Mouse (Mus musculus) embryonic facial prominence, embryonic 13.5 days (tissue): ENCODE measurements around the gene Igf1r. TPM values are rescaled to one million over a fixed set of nuclear protein-coding genes. Genes with fewer than 3 reads are reported as not detected.
A peak's percentile ranks its signal among the peaks of the same experiment; 100 is the strongest.

Source experiments
- ATAC-seq: fragments of 200-750 bp; cut with Nextera tagmentation; 2 replicates; pipeline ENCODE4 v1.8.0; 2017; ENCODE audit warnings: low read depth; ENCODE audit not compliant: insufficient number of reproducible peaks, insufficient read depth, low FRiP score, low TSS enrichment
- H3K27ac ChIP-seq: fragments of 300-500 bp; sonication (generic); 2 replicates; pipeline ENCODE4 v1.5.1; 2015; ENCODE audit warnings: moderate library complexity, mild to moderate bottlenecking, inconsistent platforms
- H3K27me3 ChIP-seq: fragments of 300-500 bp; sonication (generic); 2 replicates; pipeline ENCODE4 v1.6.1; 2015; ENCODE audit warnings: mild to moderate bottlenecking, inconsistent platforms
- H3K36me3 ChIP-seq: fragments of 300-500 bp; sonication (generic); 2 replicates; pipeline ENCODE4 v1.6.1; 2015; ENCODE audit warnings: mild to moderate bottlenecking, inconsistent platforms
- H3K4me1 ChIP-seq: fragments of 300-500 bp; sonication (generic); 2 replicates; pipeline ENCODE4 v1.6.1; 2015; ENCODE audit warnings: inconsistent platforms
- H3K4me2 ChIP-seq: fragments of 300-500 bp; sonication (generic); 2 replicates; pipeline ENCODE4 v1.6.1; 2015; ENCODE audit warnings: moderate library complexity, mild to moderate bottlenecking, inconsistent platforms
- H3K4me3 ChIP-seq: fragments of 300-500 bp; sonication (generic); 2 replicates; pipeline ENCODE4 v1.5.1; 2015; ENCODE audit warnings: mild to moderate bottlenecking, inconsistent platforms
- H3K9ac ChIP-seq: fragments of 300-500 bp; sonication (generic); 2 replicates; pipeline ENCODE4 v1.6.1; 2015; ENCODE audit warnings: mild to moderate bottlenecking, inconsistent platforms
- H3K9me3 ChIP-seq: fragments of 300-500 bp; sonication (generic); 2 replicates; pipeline ENCODE4 v1.6.1; 2016; ENCODE audit warnings: inconsistent platforms
- WGBS: fragments of 180-500 bp; shearing (Covaris S2); methylation state at CpG from one replicate; pipeline ENCODE4 v1.1.7; 2015; ENCODE audit warnings: mixed read lengths; 5-methylcytosine and 5-hydroxymethylcytosine counted together
- polyA plus RNA-seq: library from polyadenylated mRNA; unstranded; fragments of >200 nt; fragmentation: Nextera tagmentation; extraction: Ambion mirVana; gene quantifications from 2 replicates; pipeline ENCODE4 v1.2.1, GENCODE M21; 2015

Igf1r gene
- polyA plus RNA-seq, 1 experiment from 2014 or later = 28.7 TPM

- Histone ChIP-seq H3K9me3 (no peaks in the 10 kb centered on the region), H3K4me3 (no peak overlapping the region), H3K9ac (no peak overlapping the region), H3K27ac (no peak overlapping the region; the same call in 1 of the 2 replicates), H3K4me2 (no peak overlapping the region), H3K36me3 (no peaks in the 10 kb centered on the region), H3K27me3 (no peaks in the 10 kb centered on the region), H3K4me1 (peaks cover 58% of the 10 kb centered on the region)
- no peak for ATAC-seq
- WGBS = 41% methylated on average over 20 of the region's 20 CpGs
Measured at GRCm38 (mm10) chr7:68148297-68149048, 195.8 kb downstream of the Igf1r start.

- H3K9ac ChIP-seq = no peak overlapping the region
- 43% methylated on average over 5 of the region's 5 CpGs for WGBS
- no peak for ATAC-seq
- H3K36me3 ChIP-seq = no peaks in the 10 kb centered on the region
- no peak overlapping the region for H3K4me2 ChIP-seq
- H3K4me1 ChIP-seq = peaks cover 79% of the 10 kb centered on the region
- H3K27me3 ChIP-seq = no peaks in the 10 kb centered on the region
- H3K4me3 ChIP-seq = no peak overlapping the region
- H3K27ac ChIP-seq = no peak overlapping the region
- H3K9me3 ChIP-seq = no peaks in the 10 kb centered on the region
Measured at GRCm38 (mm10) chr7:68151892-68152291, 199.3 kb downstream of the Igf1r start.

GRCm38 (mm10) chr7:68152458-68152857 is 199.8 kb downstream of the Igf1r start:
- no peak overlapping the region for H3K4me2 ChIP-seq

GRCm38 (mm10) chr7:68153269-68153668 is 200.6 kb downstream of the Igf1r start:
- Histone ChIP-seq H3K36me3 (no peaks in the 10 kb centered on the region), H3K9ac (no peak overlapping the region), H3K4me1 (peaks cover 73% of the 10 kb centered on the region), H3K27ac (no peak overlapping the region; the same call in 1 of the 2 replicates), H3K4me2 (no peak overlapping the region), H3K27me3 (no peaks in the 10 kb centered on the region), H3K9me3 (no peaks in the 10 kb centered on the region), H3K4me3 (no peak overlapping the region)
- WGBS = 59% methylated on average over 8 of the region's 8 CpGs
- no peak for ATAC-seq

More at GRCm38 (mm10) chr7:68152458-68152857, 199.8 kb downstream of the Igf1r start:
- Histone ChIP-seq H3K9ac (0 out of 2 replicates have a peak overlapping the region, but pooled peaks have one; percentile 7), H3K4me1 (peaks cover 81% of the 10 kb centered on the region), H3K36me3 (no peaks in the 10 kb centered on the region), H3K4me3 (no peak overlapping the region), H3K27ac (no peak overlapping the region), H3K27me3 (no peaks in the 10 kb centered on the region), H3K9me3 (no peaks in the 10 kb centered on the region)
- no peak for ATAC-seq
- whole genome bisulfite sequencing = 87% methylated on average over 8 of the region's 8 CpGs

GRCm38 (mm10) chr7:68154588-68154987 is 202.0 kb downstream of the Igf1r start:
- no peak overlapping the region for H3K4me3 ChIP-seq
- no peak for ATAC-seq
- H3K9me3 ChIP-seq = no peaks in the 10 kb centered on the region
- H3K4me1 ChIP-seq = peaks cover 62% of the 10 kb centered on the region
- no peak overlapping the region for H3K27ac ChIP-seq
- 45% methylated on average over 7 of the region's 7 CpGs for WGBS
- no peak overlapping the region for H3K9ac ChIP-seq
- no peaks in the 10 kb centered on the region for H3K36me3 ChIP-seq
- H3K4me2 ChIP-seq = no peak overlapping the region
- H3K27me3 ChIP-seq = no peaks in the 10 kb centered on the region

GRCm38 (mm10) chr7:68160094-68160791 is 207.6 kb downstream of the Igf1r start:
- H3K36me3 ChIP-seq = peaks cover 5% of the 10 kb centered on the region
- no peaks in the 10 kb centered on the region for H3K9me3 ChIP-seq
- H3K4me1 ChIP-seq = peaks cover 46% of the 10 kb centered on the region
- H3K4me2 ChIP-seq = no peak overlapping the region
- H3K27ac ChIP-seq = peak overlapping the region; percentile 2; the same call in 1 of the 2 replicates
- WGBS = 46% methylated on average over 13 of the region's 13 CpGs
- ATAC-seq = no peak
- H3K27me3 ChIP-seq = no peaks in the 10 kb centered on the region
- no peak overlapping the region for H3K9ac ChIP-seq
- no peak overlapping the region for H3K4me3 ChIP-seq

- Histone ChIP-seq H3K27ac (no peak overlapping the region), H3K9ac (no peak overlapping the region), H3K27me3 (no peaks in the 10 kb centered on the region), H3K4me3 (no peak overlapping the region), H3K4me2 (no peak overlapping the region), H3K4me1 (peaks cover 26% of the 10 kb centered on the region), H3K36me3 (peaks cover 21% of the 10 kb centered on the region), H3K9me3 (no peaks in the 10 kb centered on the region)
- no peak for ATAC-seq
- 67% methylated on average over 3 of the region's 3 CpGs for WGBS
Measured at GRCm38 (mm10) chr7:68164074-68164473, 211.4 kb downstream of the Igf1r start.

GRCm38 (mm10) chr7:68172776-68173175 is 220.1 kb downstream of the Igf1r start:
- Histone ChIP-seq H3K9ac (no peak overlapping the region), H3K27ac (no peak overlapping the region), H3K36me3 (peaks cover 42% of the 10 kb centered on the region), H3K27me3 (no peaks in the 10 kb centered on the region), H3K4me2 (no peak overlapping the region), H3K4me1 (peaks cover 3% of the 10 kb centered on the region; the same call in 1 of the 2 replicates), H3K4me3 (no peak overlapping the region), H3K9me3 (no peaks in the 10 kb centered on the region)
- WGBS = 70% methylated on average over 7 of the region's 7 CpGs
- no peak for ATAC-seq

GRCm38 (mm10) chr7:68179672-68180071 is 227.0 kb downstream of the Igf1r start:
- H3K27me3 ChIP-seq = no peaks in the 10 kb centered on the region
- no peak overlapping the region for H3K27ac ChIP-seq
- peaks cover 7% of the 10 kb centered on the region; the same call in 1 of the 2 replicates for H3K4me1 ChIP-seq
- H3K9me3 ChIP-seq = no peaks in the 10 kb centered on the region
- no peak for ATAC-seq
- H3K4me2 ChIP-seq = no peak overlapping the region
- no peak overlapping the region for H3K9ac ChIP-seq
- peaks cover 30% of the 10 kb centered on the region for H3K36me3 ChIP-seq
- no peak overlapping the region for H3K4me3 ChIP-seq
- WGBS = 93% methylated on average over 1 of the region's 1 CpGs

- H3K9me3 ChIP-seq = no peaks in the 10 kb centered on the region
- no peaks in the 10 kb centered on the region for H3K27me3 ChIP-seq
- no peak overlapping the region for H3K9ac ChIP-seq
- no peak overlapping the region for H3K4me2 ChIP-seq
- H3K27ac ChIP-seq = no peak overlapping the region
- WGBS = 62% methylated on average over 1 of the region's 1 CpGs
- no peak overlapping the region for H3K4me3 ChIP-seq
- H3K36me3 ChIP-seq = peaks cover 36% of the 10 kb centered on the region
- H3K4me1 ChIP-seq = peaks cover 7% of the 10 kb centered on the region; the same call in 1 of the 2 replicates
- no peak for ATAC-seq
Measured at GRCm38 (mm10) chr7:68181104-68181503, 228.5 kb downstream of the Igf1r start.

- Histone ChIP-seq H3K27ac (no peak overlapping the region), H3K9me3 (no peaks in the 10 kb centered on the region), H3K4me3 (no peak overlapping the region), H3K27me3 (no peaks in the 10 kb centered on the region), H3K36me3 (peaks cover 40% of the 10 kb centered on the region), H3K9ac (no peak overlapping the region), H3K4me1 (peaks cover 7% of the 10 kb centered on the region; the same call in 1 of the 2 replicates), H3K4me2 (no peak overlapping the region)
- WGBS = 64% methylated on average over 7 of the region's 7 CpGs
- no peak for ATAC-seq
Measured at GRCm38 (mm10) chr7:68182025-68182424, 229.4 kb downstream of the Igf1r start.

GRCm38 (mm10) chr7:68182773-68183172 is 230.1 kb downstream of the Igf1r start:
- no peak for ATAC-seq
- Histone ChIP-seq H3K36me3 (peaks cover 47% of the 10 kb centered on the region), H3K4me3 (no peak overlapping the region), H3K27ac (no peak overlapping the region), H3K9me3 (no peaks in the 10 kb centered on the region), H3K27me3 (no peaks in the 10 kb centered on the region), H3K9ac (no peak overlapping the region), H3K4me1 (peaks cover 7% of the 10 kb centered on the region; the same call in 1 of the 2 replicates), H3K4me2 (no peak overlapping the region)
- 84% methylated on average over 6 of the region's 6 CpGs for WGBS
